Mouse (Mus musculus) bone marrow, adult 2 months (tissue): ENCODE measurements around the gene Rad50.

Experiments used
- CTCF ChIP-seq: fragments of 200-500 bp; IDR thresholded peaks from 2 replicates; pipeline ENCODE4 v1.5.1; 2011; ENCODE audit warnings: low read length, control low read depth; ENCODE audit not compliant: control insufficient read depth, insufficient read depth
- POLR2A ChIP-seq: fragments of 200-500 bp; IDR thresholded peaks from 2 replicates; pipeline ENCODE4 v1.6.1; 2011; ENCODE audit warnings: low read depth, mild to moderate bottlenecking, control low read depth, low read length, borderline replicate concordance; ENCODE audit not compliant: control insufficient read depth

- TF ChIP-seq CTCF (no peak), POLR2A (no peak)
These were observed 35.7 kb downstream of the Rad50 start for GRCm38 (mm10) chr11:53671414-53671813.
